Mouse (Mus musculus): ENCODE results near the gene Ticam1. TPM values are rescaled to one million over a fixed set of nuclear protein-coding genes. Genes with fewer than 3 reads are reported as not detected.
"Not testable (repeated sequence)": the region's sequence is repeated elsewhere in the genome, so short reads cannot be mapped to it uniquely, and the experiment has no call there.

Gene Ticam1
- polyA plus RNA-seq, 1 experiment from 2014 or later = 5.7 TPM

- Histone ChIP-seq H3K9ac (ENCODE audit: low read length) (no peak overlapping the region), H3K36me3 (ENCODE audit: control insufficient read depth, insufficient read depth, low read length) (peaks cover 22% of the 10 kb centered on the region), H3K4me3 (ENCODE audit: low read length) (no peak overlapping the region), H3K9me3 (ENCODE audit: control insufficient read depth, low read length) (no peaks in the 10 kb centered on the region), H3K4me1 (replicated peaks; ENCODE audit: control insufficient read depth, insufficient read depth, low read length) (peaks cover 21% of the 10 kb centered on the region), H3K27ac (ENCODE audit: low read length) (no peak overlapping the region), H3K27me3 (ENCODE audit: control insufficient read depth, insufficient read depth, low read depth, low read length) (no peaks in the 10 kb centered on the region), H3K4me2 (ENCODE audit: low read depth, low read length) (no peak overlapping the region)
- no peak for ATAC-seq (ENCODE audit: low read depth)
- 77% methylated on average over 3 of the region's 3 CpGs for WGBS
Observed at GRCm38 (mm10) chr17:56261166-56261565, 15.4 kb downstream of the Ticam1 start.

DNA sequence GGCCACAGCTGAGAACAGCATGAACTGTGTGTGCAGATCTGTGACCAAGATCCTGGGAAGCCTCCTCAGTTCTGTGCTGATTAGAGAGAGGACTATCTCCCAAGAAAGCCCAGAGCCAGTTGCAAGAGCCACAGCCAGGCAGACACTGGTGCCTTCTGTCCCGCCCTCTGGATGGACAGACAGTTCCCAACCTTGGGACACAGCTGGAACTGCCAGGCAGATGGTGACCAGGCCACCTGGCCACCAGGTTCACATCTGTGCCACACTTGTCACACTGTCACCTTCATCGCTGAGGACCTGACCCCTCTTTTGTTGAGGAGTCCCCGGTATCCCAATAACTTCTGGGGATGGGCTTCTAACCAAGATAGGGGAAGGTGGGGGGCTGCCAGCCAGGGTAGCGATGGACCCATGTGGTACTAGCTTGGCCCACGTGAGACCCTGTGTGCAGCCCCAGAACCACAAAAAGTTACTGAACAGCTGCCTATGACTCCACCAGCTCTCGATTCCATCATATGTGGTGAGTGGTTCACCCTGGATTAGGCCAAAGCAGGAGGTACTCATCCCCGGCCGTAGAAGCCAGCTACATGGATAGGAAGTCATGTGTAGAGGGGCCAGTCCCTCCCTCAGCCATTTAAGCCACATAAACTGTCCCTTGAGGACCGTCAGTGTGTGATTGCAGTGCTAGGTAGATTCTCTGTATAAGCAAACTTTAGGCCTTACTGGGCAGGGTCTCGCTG, 17.1 kb downstream of the Ticam1 start:
- no peak for ATAC-seq (ENCODE audit: low read depth)
- Histone ChIP-seq H3K27me3 (ENCODE audit: control insufficient read depth, insufficient read depth, low read depth, low read length) (no peaks in the 10 kb centered on the region), H3K4me2 (ENCODE audit: low read depth, low read length) (no peak overlapping the region), H3K9me3 (ENCODE audit: control insufficient read depth, low read length) (no peaks in the 10 kb centered on the region), H3K4me1 (replicated peaks; ENCODE audit: control insufficient read depth, insufficient read depth, low read length) (peaks cover 28% of the 10 kb centered on the region), H3K4me3 (ENCODE audit: low read length) (no peak overlapping the region), H3K27ac (ENCODE audit: low read length) (no peak overlapping the region), H3K36me3 (ENCODE audit: control insufficient read depth, insufficient read depth, low read length) (peaks cover 22% of the 10 kb centered on the region), H3K9ac (ENCODE audit: low read length) (peak overlapping the region; percentile 32; the same call in 1 of the 2 replicates)
- 86% methylated on average over 10 of the region's 10 CpGs for WGBS

DNA sequence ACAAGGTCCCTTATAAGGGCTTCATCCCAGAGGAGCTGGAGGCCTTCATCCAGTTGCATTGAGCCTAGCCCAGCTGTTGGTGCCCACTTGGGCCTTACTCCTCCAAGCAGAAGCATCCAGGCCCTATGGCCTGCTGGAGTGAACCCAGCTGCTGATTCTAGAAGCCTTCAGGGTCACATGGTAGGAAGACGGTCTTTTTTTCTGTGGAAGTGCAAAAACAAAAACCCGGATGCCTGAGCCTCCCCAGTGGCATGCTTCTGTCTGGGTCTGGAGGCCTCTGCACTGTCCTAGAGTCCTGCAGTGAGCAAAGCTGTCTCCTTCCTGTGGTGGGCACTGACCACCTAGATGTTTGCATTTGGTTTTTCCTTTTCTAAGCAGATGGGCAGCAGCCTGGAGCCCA, 17.8 kb downstream of the Ticam1 start:
- Histone ChIP-seq H3K9ac (ENCODE audit: low read length) (peak overlapping the region; percentile 32), H3K4me1 (replicated peaks; ENCODE audit: control insufficient read depth, insufficient read depth, low read length) (peaks cover 28% of the 10 kb centered on the region), H3K36me3 (ENCODE audit: control insufficient read depth, insufficient read depth, low read length) (peaks cover 22% of the 10 kb centered on the region)
- not testable (repeated sequence) for H3K27me3 ChIP-seq (ENCODE audit: control insufficient read depth, insufficient read depth, low read depth, low read length); ATAC-seq (ENCODE audit: low read depth); H3K4me3 ChIP-seq (ENCODE audit: low read length); H3K4me2 ChIP-seq (ENCODE audit: low read depth, low read length); H3K9me3 ChIP-seq (ENCODE audit: control insufficient read depth, low read length); H3K27ac ChIP-seq (ENCODE audit: low read length)
- WGBS = 47% methylated on average over 2 of the region's 2 CpGs

GRCm38 (mm10) chr17:56258269-56258668, 18.3 kb downstream of the Ticam1 start:
- not testable (repeated sequence) for H3K27ac ChIP-seq (ENCODE audit: low read length); H3K9me3 ChIP-seq (ENCODE audit: control insufficient read depth, low read length); ATAC-seq (ENCODE audit: low read depth); H3K9ac ChIP-seq (ENCODE audit: low read length); H3K27me3 ChIP-seq (ENCODE audit: control insufficient read depth, insufficient read depth, low read depth, low read length); H3K4me2 ChIP-seq (ENCODE audit: low read depth, low read length); H3K4me3 ChIP-seq (ENCODE audit: low read length)
- Histone ChIP-seq H3K4me1 (replicated peaks; ENCODE audit: control insufficient read depth, insufficient read depth, low read length) (peaks cover 28% of the 10 kb centered on the region), H3K36me3 (ENCODE audit: control insufficient read depth, insufficient read depth, low read length) (peaks cover 22% of the 10 kb centered on the region)
- WGBS = 91% methylated on average over 19 of the region's 19 CpGs

GRCm38 (mm10) chr17:56257181-56257894, 19.2 kb downstream of the Ticam1 start:
- Histone ChIP-seq H3K4me2 (ENCODE audit: low read depth, low read length) (peak overlapping the region; percentile 90), H3K9ac (ENCODE audit: low read length) (peak overlapping the region; percentile 75), H3K27ac (ENCODE audit: low read length) (no peak overlapping the region; the same call in 1 of the 2 replicates), H3K9me3 (ENCODE audit: control insufficient read depth, low read length) (no peaks in the 10 kb centered on the region), H3K36me3 (ENCODE audit: control insufficient read depth, insufficient read depth, low read length) (peaks cover 20% of the 10 kb centered on the region), H3K27me3 (ENCODE audit: control insufficient read depth, insufficient read depth, low read depth, low read length) (no peaks in the 10 kb centered on the region), H3K4me1 (replicated peaks; ENCODE audit: control insufficient read depth, insufficient read depth, low read length) (peaks cover 28% of the 10 kb centered on the region), H3K4me3 (ENCODE audit: low read length) (peak overlapping the region; percentile 75)
- ATAC-seq (ENCODE audit: low read depth) = no peak
- WGBS = 6% methylated on average over 55 of the region's 58 CpGs

DNA sequence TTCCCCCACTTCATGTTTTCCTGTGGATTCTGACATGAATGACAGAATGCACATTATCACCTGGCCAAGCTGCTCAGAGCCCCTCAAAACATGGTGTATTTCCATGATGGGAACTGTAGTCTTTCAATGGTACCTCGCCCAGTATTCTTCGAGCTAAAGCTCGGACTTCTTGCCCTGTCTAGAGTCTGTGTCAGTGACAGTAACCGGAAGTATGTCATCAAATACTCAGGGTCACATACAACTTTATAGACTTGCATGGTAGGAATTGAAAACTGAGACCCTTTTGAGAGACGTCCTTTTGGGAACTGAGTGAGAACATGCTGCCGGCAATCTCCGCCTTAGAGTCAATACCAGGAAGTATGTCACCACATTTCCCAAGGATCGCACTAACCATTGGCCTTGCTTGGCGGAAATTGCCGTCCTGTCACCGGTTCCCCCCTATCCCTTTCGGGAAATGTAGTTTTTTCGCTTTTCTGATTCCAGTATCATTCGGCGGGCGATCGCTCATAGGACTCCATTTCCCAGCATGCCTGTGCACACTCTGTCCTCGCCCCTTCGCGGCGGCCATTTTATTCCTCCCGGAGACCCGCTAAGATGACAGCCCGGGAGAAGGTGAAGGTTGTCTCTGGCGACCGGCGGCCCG, 20.2 kb downstream of the Ticam1 start, which contains the start of gene Fem1a:
Gene Fem1a, plus strand, starts transcription at position 572 of the 643 bp plus-strand sequence.
- H3K36me3 ChIP-seq (ENCODE audit: control insufficient read depth, insufficient read depth, low read length) = peaks cover 17% of the 10 kb centered on the region
- WGBS = under 1% methylated on average over 28 of the region's 28 CpGs
- peaks cover 28% of the 10 kb centered on the region for H3K4me1 ChIP-seq (replicated peaks; ENCODE audit: control insufficient read depth, insufficient read depth, low read length)
- H3K27me3 ChIP-seq (ENCODE audit: control insufficient read depth, insufficient read depth, low read depth, low read length) = no peaks in the 10 kb centered on the region
- peak within 1 kb of the TSS; percentile 75 for H3K9ac ChIP-seq (ENCODE audit: low read length)
- H3K9me3 ChIP-seq (ENCODE audit: control insufficient read depth, low read length) = no peaks in the 10 kb centered on the region
- peak within 1 kb of the TSS; percentile 97 for H3K27ac ChIP-seq (ENCODE audit: low read length)
- H3K4me3 ChIP-seq (ENCODE audit: low read length) = peak within 1 kb of the TSS; percentile 75
- H3K4me2 ChIP-seq (ENCODE audit: low read depth, low read length) = peak within 1 kb of the TSS; percentile 90
- peak; percentile 92 for ATAC-seq (ENCODE audit: low read depth)

DNA sequence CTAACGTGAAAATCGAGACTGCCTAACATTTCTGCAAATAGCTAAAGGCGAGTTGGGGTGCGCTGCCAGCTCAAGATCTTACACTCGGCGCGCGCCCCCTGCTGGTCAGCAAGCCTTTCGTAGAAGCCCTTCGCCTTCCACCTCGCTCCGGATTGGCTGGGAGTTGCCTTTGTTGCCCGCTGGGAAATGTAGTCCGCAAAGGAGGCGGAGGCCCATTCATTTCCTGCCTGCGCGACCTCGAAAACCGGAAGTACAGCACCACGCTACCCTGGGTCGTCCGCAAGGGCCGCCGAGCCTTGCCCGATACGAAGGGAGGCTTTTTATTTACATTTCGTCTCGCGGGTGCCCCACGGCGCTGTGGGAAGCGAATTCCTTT, 20.7 kb downstream of the Ticam1 start:
- no peaks in the 10 kb centered on the region for H3K27me3 ChIP-seq (ENCODE audit: control insufficient read depth, insufficient read depth, low read depth, low read length)
- peak overlapping the region; percentile 65 for H3K9ac ChIP-seq (ENCODE audit: low read length)
- H3K27ac ChIP-seq (ENCODE audit: low read length) = peak overlapping the region; percentile 97
- peak overlapping the region; percentile 75 for H3K4me3 ChIP-seq (ENCODE audit: low read length)
- peak; percentile 94 for ATAC-seq (ENCODE audit: low read depth)
- H3K4me2 ChIP-seq (ENCODE audit: low read depth, low read length) = peak overlapping the region; percentile 90
- under 1% methylated on average over 32 of the region's 32 CpGs for WGBS
- H3K4me1 ChIP-seq (replicated peaks; ENCODE audit: control insufficient read depth, insufficient read depth, low read length) = peaks cover 31% of the 10 kb centered on the region
- H3K9me3 ChIP-seq (ENCODE audit: control insufficient read depth, low read length) = no peaks in the 10 kb centered on the region
- peaks cover 15% of the 10 kb centered on the region; the same call in 1 of the 2 replicates for H3K36me3 ChIP-seq (ENCODE audit: control insufficient read depth, insufficient read depth, low read length)

- no peaks in the 10 kb centered on the region for H3K27me3 ChIP-seq (ENCODE audit: control insufficient read depth, insufficient read depth, low read depth, low read length)
- no peak for ATAC-seq (ENCODE audit: low read depth)
- 15% methylated on average over 9 of the region's 9 CpGs for WGBS
- H3K27ac ChIP-seq (ENCODE audit: low read length) = peak overlapping the region; percentile 76
- no peaks in the 10 kb centered on the region for H3K9me3 ChIP-seq (ENCODE audit: control insufficient read depth, low read length)
- H3K4me3 ChIP-seq (ENCODE audit: low read length) = peak overlapping the region; percentile 25; the same call in 1 of the 2 replicates
- peaks cover 33% of the 10 kb centered on the region for H3K4me1 ChIP-seq (replicated peaks; ENCODE audit: control insufficient read depth, insufficient read depth, low read length)
- peak overlapping the region; percentile 46 for H3K9ac ChIP-seq (ENCODE audit: low read length)
- peaks cover 11% of the 10 kb centered on the region; the same call in 1 of the 2 replicates for H3K36me3 ChIP-seq (ENCODE audit: control insufficient read depth, insufficient read depth, low read length)
- H3K4me2 ChIP-seq (ENCODE audit: low read depth, low read length) = peak overlapping the region; percentile 43
Observed at GRCm38 (mm10) chr17:56255429-56255828, 21.2 kb downstream of the Ticam1 start.

DNA sequence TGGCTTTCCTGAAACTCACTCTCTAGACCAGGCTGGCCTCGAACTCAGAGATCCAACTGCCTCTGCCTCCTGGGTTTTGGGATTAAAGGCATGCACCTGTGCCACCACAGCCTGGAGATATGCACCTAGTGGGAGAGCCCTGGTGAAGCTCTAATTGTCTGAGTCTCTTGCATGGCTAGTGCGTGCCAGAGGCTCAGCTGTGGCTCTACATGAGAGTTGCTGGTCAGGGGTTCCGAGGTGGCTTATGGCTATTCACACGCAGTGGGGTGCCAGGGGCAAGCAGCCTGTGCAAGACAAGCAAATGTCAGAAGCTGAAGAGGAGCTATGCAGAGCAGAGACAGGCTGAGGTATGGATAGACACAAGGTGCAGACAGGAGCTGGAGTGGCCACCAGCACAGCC, 21.9 kb downstream of the Ticam1 start:
- H3K27ac ChIP-seq (ENCODE audit: low read length) = no peak overlapping the region
- ATAC-seq (ENCODE audit: low read depth) = no peak
- no peak overlapping the region for H3K4me3 ChIP-seq (ENCODE audit: low read length)
- peaks cover 30% of the 10 kb centered on the region for H3K4me1 ChIP-seq (replicated peaks; ENCODE audit: control insufficient read depth, insufficient read depth, low read length)
- H3K4me2 ChIP-seq (ENCODE audit: low read depth, low read length) = no peak overlapping the region
- H3K36me3 ChIP-seq (ENCODE audit: control insufficient read depth, insufficient read depth, low read length) = peaks cover 8% of the 10 kb centered on the region; the same call in 1 of the 2 replicates
- H3K27me3 ChIP-seq (ENCODE audit: control insufficient read depth, insufficient read depth, low read depth, low read length) = no peaks in the 10 kb centered on the region
- 81% methylated on average over 4 of the region's 4 CpGs for WGBS
- no peaks in the 10 kb centered on the region for H3K9me3 ChIP-seq (ENCODE audit: control insufficient read depth, low read length)
- H3K9ac ChIP-seq (ENCODE audit: low read length) = no peak overlapping the region
